Mouse (Mus musculus): ENCODE measurements at regions not wholly inside any gene's neighbourhood (a gene's known extent, or its start where the extent isn't known, plus 50 kb on each side); places are given as distances from the start of the nearest gene placed in this dataset.

DNA sequence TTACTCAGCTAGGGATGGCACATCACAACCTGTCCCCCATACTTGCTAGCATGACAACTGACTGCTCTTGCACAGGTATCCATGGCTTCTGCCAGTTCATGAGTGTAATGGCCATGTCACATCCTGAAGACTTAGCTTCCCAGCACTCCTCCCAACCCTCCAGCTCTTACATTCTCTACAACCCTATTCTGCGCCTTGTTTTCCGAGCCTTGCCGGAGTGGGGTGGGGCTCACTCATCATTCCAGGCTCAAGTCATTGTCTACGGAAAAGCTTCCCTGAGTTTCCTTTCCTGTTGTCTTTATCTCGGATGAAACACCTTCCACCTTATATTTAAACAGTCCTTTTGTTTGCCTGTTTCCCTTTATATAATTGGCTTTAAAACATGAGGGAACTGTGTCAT is 69.6 kb downstream of the Prdm13 start:
- CTCF ChIA-PET: no interaction called here

DNA sequence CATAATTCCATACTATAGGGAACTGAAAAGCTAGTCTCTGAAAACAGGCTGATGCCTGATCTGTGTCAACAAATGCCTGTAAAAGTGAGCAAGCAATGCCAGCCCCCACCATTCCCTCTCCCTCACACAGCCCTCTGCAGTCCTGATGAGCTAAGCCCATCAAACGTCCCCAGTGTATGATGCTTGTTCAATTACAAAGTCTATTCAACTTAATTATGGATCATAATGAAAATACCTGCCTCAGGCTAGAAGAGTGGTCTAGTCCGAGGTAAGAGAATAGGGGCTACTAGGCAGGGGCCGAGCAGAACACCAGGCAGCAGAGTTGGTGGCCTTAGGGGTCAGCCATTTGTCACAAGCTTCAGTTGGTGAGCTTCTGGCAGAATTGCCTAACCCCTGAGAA is 71.3 kb downstream of the Prdm13 start:
- POLR2A ChIA-PET: no interaction called here
- CTCF ChIA-PET: interaction anchor here in 1 of 4 experiments (1.3 kb wide), 1 partner anchor 16 kb away, joined by 3 read pairs; no protein-coding TSS in a partner anchor

More for the DNA sequence above, 69.6 kb downstream of the Prdm13 start:
- POLR2A ChIA-PET: interaction anchor here in 1 of 4 experiments (0.7 kb wide), 1 partner anchor 279 kb away, joined by 4 read pairs; no protein-coding TSS in a partner anchor

DNA sequence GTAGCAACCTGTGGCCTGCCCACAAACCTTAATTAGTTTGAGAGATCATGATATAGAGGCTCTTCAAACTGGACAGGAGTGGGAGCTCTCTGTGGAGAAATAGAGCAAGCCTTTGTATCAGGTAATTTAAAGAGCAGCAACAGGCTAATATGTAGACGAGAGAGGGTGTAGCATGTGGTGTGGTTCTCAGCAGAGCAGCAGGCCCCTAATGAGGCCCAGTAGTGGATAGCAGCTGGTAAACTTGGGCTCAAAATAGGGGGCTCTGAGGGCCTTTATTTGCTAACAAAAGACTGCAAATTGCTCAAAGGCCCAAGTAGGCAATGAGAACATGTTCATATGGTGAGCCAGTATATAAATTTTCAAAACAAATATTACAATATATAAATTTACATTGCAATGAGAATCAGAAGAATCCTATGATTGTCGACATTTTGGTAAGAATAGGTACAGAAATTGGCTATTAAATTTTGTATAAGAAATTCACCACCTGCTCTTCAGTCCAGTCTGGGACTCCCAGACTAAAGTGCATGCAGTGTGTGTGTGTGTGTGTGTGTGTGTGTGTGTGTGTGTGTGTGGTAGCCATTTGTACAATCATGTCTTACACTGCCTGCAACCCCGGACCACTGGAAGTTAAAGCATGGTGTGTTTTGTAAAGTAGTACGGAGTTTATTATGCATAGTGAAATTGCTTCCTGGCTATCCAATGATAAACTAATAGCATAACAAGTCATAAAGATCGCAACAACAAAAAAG is 74.1 kb downstream of the Prdm13 start:
- CTCF ChIA-PET: no interaction called here
- POLR2A ChIA-PET: no interaction called here

DNA sequence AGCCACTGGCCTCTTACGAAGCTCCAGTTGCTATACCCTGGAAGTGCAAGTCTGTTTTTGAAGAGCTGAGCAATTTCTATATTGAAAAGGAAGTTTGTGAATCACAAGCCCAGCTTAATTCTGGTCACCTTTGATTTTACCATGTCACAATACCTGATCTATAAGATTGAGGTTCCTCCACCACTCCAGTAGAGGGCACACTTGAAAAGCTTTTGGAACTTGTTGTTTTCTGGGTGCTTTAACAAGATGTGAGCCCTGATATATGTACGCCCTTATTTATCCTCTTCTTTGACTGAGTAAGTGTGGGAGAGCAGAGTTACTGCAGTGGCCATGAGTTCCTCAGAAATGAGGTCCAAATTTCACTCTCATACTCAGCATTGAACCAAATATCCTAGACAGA is 87.7 kb downstream of the Prdm13 start:
- ChIA-PET CTCF (interaction anchor here in 3 of 4 experiments (0.6 to 1.3 kb wide), 10 partner anchors 8 to 331 kb away, joined by 3 to 12 read pairs (median 4); no protein-coding TSS in a partner anchor), POLR2A (no interaction called here)

DNA sequence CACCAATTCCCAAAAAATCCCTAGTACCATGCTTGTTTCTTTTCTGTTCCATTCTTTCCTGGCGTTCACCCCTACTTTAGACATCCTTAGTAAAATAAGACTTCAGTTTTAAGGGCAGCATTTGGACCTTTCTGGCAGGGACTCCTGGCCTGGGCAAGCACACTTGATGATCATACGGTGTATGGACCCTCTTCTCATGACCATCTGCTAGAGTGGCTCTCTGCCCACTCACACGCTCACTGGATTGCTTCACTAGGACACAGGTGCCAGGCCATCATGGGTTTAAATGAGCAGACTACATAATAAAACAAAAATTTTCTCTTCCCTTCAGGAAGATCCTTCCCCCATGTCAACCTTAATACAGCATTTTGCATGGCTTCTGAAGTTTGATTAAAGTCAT is 138.0 kb downstream of the Prdm13 start:
- ChIA-PET POLR2A (no interaction called here), CTCF (interaction anchor here in 1 of 4 experiments (0.6 kb wide), 1 partner anchor 26 kb away, joined by 4 read pairs; no protein-coding TSS in a partner anchor)

DNA sequence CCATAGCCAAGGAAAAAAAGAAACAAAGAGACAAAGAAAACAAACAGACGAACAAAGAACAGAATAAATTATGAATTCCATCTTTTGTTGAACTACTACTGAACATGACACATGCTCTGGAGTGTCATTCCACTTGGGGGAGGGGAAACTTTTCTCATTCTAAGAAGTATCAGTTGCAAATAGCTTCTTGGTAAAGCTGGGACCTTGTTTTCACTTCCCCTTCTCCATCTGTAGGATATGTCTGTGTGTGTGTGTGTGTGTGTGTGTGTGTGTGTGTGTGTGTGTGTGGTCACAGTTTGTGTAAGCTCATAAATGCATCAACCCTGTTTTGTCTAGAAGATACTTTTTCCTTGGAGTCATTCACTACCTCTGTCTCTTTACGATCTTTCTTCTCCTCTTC is 146.2 kb downstream of the Prdm13 start:
- ChIA-PET CTCF (no interaction called here), POLR2A (no interaction called here)

DNA sequence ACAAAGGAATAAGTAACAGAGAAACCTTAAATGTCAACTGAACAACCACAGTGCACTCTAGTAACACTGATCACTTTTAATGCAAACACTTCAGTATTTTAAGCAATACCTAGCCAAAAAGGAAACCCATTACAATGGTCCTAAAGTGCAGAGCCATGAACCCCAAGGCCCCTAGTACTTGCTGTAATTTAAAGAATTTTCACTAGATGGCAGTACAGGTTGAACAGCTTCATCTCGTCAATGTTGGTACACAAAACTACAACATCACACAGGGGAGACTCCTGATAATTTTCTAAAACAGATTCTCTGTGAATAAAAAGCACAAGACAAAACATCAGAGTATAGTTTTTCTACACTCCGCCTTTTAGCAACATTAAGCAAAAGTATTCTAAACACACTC is 149.8 kb downstream of the Prdm13 start:
- ChIA-PET POLR2A (no interaction called here), CTCF (interaction anchor here (0.6 to 2.7 kb wide), 4 partner anchors 83 to 530 kb away, joined by 3 to 13 read pairs (median 4); no protein-coding TSS in a partner anchor)

DNA sequence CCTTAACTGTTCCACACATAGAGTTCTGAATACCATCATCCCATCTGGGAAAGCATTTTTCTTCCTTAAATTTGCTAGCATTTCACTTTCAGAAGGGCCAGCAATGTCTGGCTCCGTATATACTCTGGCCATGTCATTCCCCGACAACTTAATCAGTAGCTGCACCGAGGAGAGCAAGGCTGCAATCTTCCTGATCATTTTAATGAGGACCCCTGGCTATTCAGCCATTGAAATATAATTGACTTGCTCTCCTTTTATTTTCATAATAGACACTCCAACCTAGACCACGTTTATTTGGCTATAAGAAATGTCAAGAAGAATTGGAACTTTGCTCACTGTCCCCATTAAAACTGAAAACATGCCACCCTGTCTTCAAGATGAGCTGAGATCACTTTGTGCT is 153.6 kb downstream of the Prdm13 start:
- CTCF ChIA-PET: no interaction called here
- POLR2A ChIA-PET: no interaction called here

All from embryonic stem cell, embryonic (primary cell).